Mouse (Mus musculus) myocyte (in vitro differentiated cells): ENCODE measurements around the gene Gstm6.
"Not testable (repeated sequence)": the region's sequence is repeated elsewhere in the genome, so short reads cannot be mapped to it uniquely, and the experiment has no call there.

Experiments
- E2F4 ChIP-seq: IDR thresholded peaks from one replicate; pipeline ENCODE4 v1.6.1; 2011; ENCODE audit warnings: mild to moderate bottlenecking, control low read depth, moderate library complexity; ENCODE audit not compliant: insufficient read depth
- MAX ChIP-seq: IDR thresholded peaks from one replicate; pipeline ENCODE4 v1.6.1; 2011; ENCODE audit warnings: low read depth, mild to moderate bottlenecking, control low read depth
- MYOG ChIP-seq, 3 experiments: IDR thresholded peaks; one replicate each; pipeline ENCODE4 v1.6.1; 2011; ENCODE audit warnings: control low read depth in 2 of 3, low read depth in 2 of 3, mild to moderate bottlenecking in 2 of 3; ENCODE audit not compliant: insufficient read length in 2 of 3, control insufficient read depth in 1 of 3, insufficient read depth in 1 of 3
- POLR2A ChIP-seq: IDR thresholded peaks from one replicate; pipeline ENCODE4 v1.6.1; 2011; ENCODE audit warnings: low read depth, mild to moderate bottlenecking, control low read depth, moderate library complexity; ENCODE audit not compliant: insufficient read length
- POLR2AphosphoS2 ChIP-seq: IDR thresholded peaks from one replicate; pipeline ENCODE4 v1.6.1; 2011; ENCODE audit warnings: low read depth, control low read depth; ENCODE audit not compliant: insufficient read length
- TCF12 ChIP-seq: IDR thresholded peaks from one replicate; pipeline ENCODE4 v1.6.1; 2011; ENCODE audit warnings: mild to moderate bottlenecking, control low read depth; ENCODE audit not compliant: poor library complexity, insufficient read depth, severe bottlenecking
- TCF3 ChIP-seq: IDR thresholded peaks from one replicate; pipeline ENCODE4 v1.6.1; 2011; ENCODE audit warnings: low read depth, control low read depth; ENCODE audit not compliant: insufficient read length
- USF1 ChIP-seq: IDR thresholded peaks from one replicate; pipeline ENCODE4 v1.6.1; 2011; ENCODE audit warnings: low read depth, mild to moderate bottlenecking, control low read depth, moderate library complexity

GRCm38 (mm10) chr3:107955260-107955659 lies 11.7 kb upstream of the Gstm6 start:
- not testable (repeated sequence) for TF ChIP-seq USF1; POLR2A; E2F4; MAX; MYOG (IDR thresholded peaks at IDR 0.05; ENCODE audit: control insufficient read depth in 1 of 3, insufficient read depth in 1 of 3, insufficient read length in 2 of 3, low read depth in 2 of 3); TCF12; POLR2AphosphoS2; TCF3
